8 mouse cellular contexts compared by ENCODE assay signal in genomic region chr15:103034043-103034806, GRCm38 (mm10). TPM values are rescaled to one million over a fixed set of nuclear protein-coding genes. Genes with fewer than 3 reads are reported as not detected.
DNase-seq lines count a peak whose midpoint lies in the region; ATAC-seq and TF ChIP-seq lines count a peak whose summit lies in the region.
"Had no signal": no experiment of that assay in that cellular context is flagged by ENCODE, and none has a peak within 500 bp of the region (broad histone marks: within the 10 kb centered on the region; RNA-seq: fewer than 3 reads in every experiment).

No protein-coding gene starts in this region.

- ATAC-seq in lung, embryonic 14.5 days (ENCODE audit: insufficient read depth): peak; percentile 79
- ATAC-seq in intestine, embryonic 16.5 days: peak; percentile 75
- ATAC-seq in neutrophil, adult 5-6 weeks (ENCODE audit: extremely low read depth, insufficient number of reproducible peaks, low FRiP score, poor library complexity, severe bottlenecking): 0 out of 2 replicates have a peak, but pooled peaks have one; percentile 9

- H3K27ac ChIP-seq in lung, embryonic 14.5 days (ENCODE audit: low read depth): no peak overlapping the region
- peak overlapping the region; percentile 68 for H3K27ac ChIP-seq in intestine, embryonic 16.5 days (ENCODE audit: low read length)

- no peaks in the 10 kb centered on the region for H3K4me1 ChIP-seq in lung, embryonic 14.5 days (ENCODE audit: insufficient read depth)
- H3K4me1 ChIP-seq in intestine, embryonic 16.5 days (ENCODE audit: control insufficient read depth, insufficient read depth, low read length): peaks cover 13% of the 10 kb centered on the region

- DNase-seq in lung, embryonic 14.5 days: peak; percentile 74
- no peak for DNase-seq in lung, postnatal 10 days
- DNase-seq in embryo, embryonic 10 days (ENCODE audit: low spot score): peak; percentile 63
- no peak for DNase-seq in right cerebral cortex, postnatal 14 days
- no peak for DNase-seq in thymus, postnatal 14 days

- H3K9ac ChIP-seq in lung, embryonic 14.5 days: peak overlapping the region; percentile 52
- peak overlapping the region; percentile 82 for H3K9ac ChIP-seq in intestine, embryonic 16.5 days (ENCODE audit: low read depth, low read length)

- H3K36me3 ChIP-seq in lung, embryonic 14.5 days (ENCODE audit: insufficient read depth): no peaks in the 10 kb centered on the region
- H3K36me3 ChIP-seq in intestine, embryonic 16.5 days (ENCODE audit: control insufficient read depth, insufficient read depth, low read length): no peaks in the 10 kb centered on the region

- H3K27me3 ChIP-seq in lung, embryonic 14.5 days (ENCODE audit: insufficient read depth, low read length): peaks cover 95% of the 10 kb centered on the region
- H3K27me3 ChIP-seq in intestine, embryonic 16.5 days (replicated peaks; ENCODE audit: control insufficient read depth, insufficient read depth, low read length): peaks cover 68% of the 10 kb centered on the region

- H3K4me3 ChIP-seq in lung, embryonic 14.5 days (ENCODE audit: low read depth, low read length): peak overlapping the region; percentile 51
- peak overlapping the region; percentile 60 for H3K4me3 ChIP-seq in intestine, embryonic 16.5 days (ENCODE audit: low read length)

- no peak for TF ChIP-seq CTCF in lung, embryonic 14.5 days (IDR thresholded peaks at IDR 0.05; ENCODE audit: low read depth)

- H3K4me2 ChIP-seq in lung, embryonic 14.5 days: peak overlapping the region; percentile 72
- H3K4me2 ChIP-seq in intestine, embryonic 16.5 days (ENCODE audit: low read depth, low read length): peak overlapping the region; percentile 65

- no peaks in the 10 kb centered on the region for H3K9me3 ChIP-seq in lung, embryonic 14.5 days (ENCODE audit: low read depth, low read length)
- H3K9me3 ChIP-seq in intestine, embryonic 16.5 days (ENCODE audit: control insufficient read depth, low read length): no peaks in the 10 kb centered on the region

- under 1% methylated on average over 24 of the region's 24 CpGs for WGBS in lung, embryonic 14.5 days
- WGBS in intestine, embryonic 16.5 days: 2% methylated on average over 24 of the region's 24 CpGs

RNA-seq across cellular contexts. Expression of gene Hoxc4, which starts 15.5 kb away (rescaled TPM):
- 1.5 and 2.1 TPM in 2 replicates for polyA plus RNA-seq in lung, embryonic 14.5 days (2014; fragmentation: Nextera tagmentation; extraction: Ambion mirVana)
- polyA plus RNA-seq in intestine, embryonic 16.5 days (2015; fragmentation: Nextera tagmentation; extraction: Ambion mirVana): 8.8 and 9.7 TPM in 2 replicates
- total RNA-seq in neutrophil, adult 5-6 weeks (2017): not detected in 2 replicates

RNA-seq across cellular contexts. Expression of gene Hoxc6, which starts 36.2 kb away (rescaled TPM):
- not detected in 2 replicates for polyA plus RNA-seq in lung, embryonic 14.5 days (2014; fragmentation: Nextera tagmentation; extraction: Ambion mirVana)
- polyA plus RNA-seq in intestine, embryonic 16.5 days (2015; fragmentation: Nextera tagmentation; extraction: Ambion mirVana): 3.2 and 4.0 TPM in 2 replicates
- not detected in 2 replicates for total RNA-seq in neutrophil, adult 5-6 weeks (2017)
- polyA plus RNA-seq: liver, embryonic 16.5 days had no signal

RNA-seq across cellular contexts. Expression of gene Hoxc8, which starts 43.8 kb away (rescaled TPM):
- not detected in 2 replicates for polyA plus RNA-seq in lung, embryonic 14.5 days (2014; fragmentation: Nextera tagmentation; extraction: Ambion mirVana)
- 4.5 and 4.9 TPM in 2 replicates for polyA plus RNA-seq in intestine, embryonic 16.5 days (2015; fragmentation: Nextera tagmentation; extraction: Ambion mirVana)
- total RNA-seq in neutrophil, adult 5-6 weeks (2017): not detected in 2 replicates
- polyA plus RNA-seq: liver, embryonic 16.5 days had no signal

RNA-seq across cellular contexts. Expression of gene Hoxc9, which starts 58.0 kb away (rescaled TPM):
- not detected in 2 replicates for polyA plus RNA-seq in lung, embryonic 14.5 days (2014; fragmentation: Nextera tagmentation; extraction: Ambion mirVana)
- 0.49 and 0.76 TPM in 2 replicates for polyA plus RNA-seq in intestine, embryonic 16.5 days (2015; fragmentation: Nextera tagmentation; extraction: Ambion mirVana)
- total RNA-seq in neutrophil, adult 5-6 weeks (2017): not detected in 2 replicates
- polyA plus RNA-seq: liver, embryonic 16.5 days had no signal

Comparison
In these comparisons a context has a peak if more than half of its experiments do, and no peak if none do; other contexts are left out.
1. DNase-seq: peak in lung, embryonic 14.5 days (single experiment) and embryo, embryonic 10 days (single experiment); none in lung, postnatal 10 days (single experiment), right cerebral cortex, postnatal 14 days (single experiment) and thymus, postnatal 14 days (single experiment).
2. ATAC-seq: peak in every context shown above with its lines; median percentile 79 in lung, embryonic 14.5 days; 75 in intestine, embryonic 16.5 days; 9 in neutrophil, adult 5-6 weeks.